Mouse (Mus musculus) brain, embryonic 14.5 days (tissue): ENCODE results near the gene Msi2.

Source experiments
- CTCF ChIP-seq: fragments of 200-500 bp; IDR thresholded peaks from 2 replicates; pipeline ENCODE4 v1.5.1; 2012; ENCODE audit warnings: inconsistent platforms, mild to moderate bottlenecking, moderate library complexity, borderline replicate concordance; ENCODE audit not compliant: insufficient read depth, insufficient read length; ENCODE audit errors: extremely low read depth
- POLR2A ChIP-seq: fragments of 200-500 bp; IDR thresholded peaks from 2 replicates; pipeline ENCODE4 v1.6.1; 2012; ENCODE audit warnings: mild to moderate bottlenecking, inconsistent platforms, borderline replicate concordance; ENCODE audit not compliant: poor library complexity, insufficient read depth, insufficient read length, severe bottlenecking; ENCODE audit errors: extremely low read depth

DNA sequence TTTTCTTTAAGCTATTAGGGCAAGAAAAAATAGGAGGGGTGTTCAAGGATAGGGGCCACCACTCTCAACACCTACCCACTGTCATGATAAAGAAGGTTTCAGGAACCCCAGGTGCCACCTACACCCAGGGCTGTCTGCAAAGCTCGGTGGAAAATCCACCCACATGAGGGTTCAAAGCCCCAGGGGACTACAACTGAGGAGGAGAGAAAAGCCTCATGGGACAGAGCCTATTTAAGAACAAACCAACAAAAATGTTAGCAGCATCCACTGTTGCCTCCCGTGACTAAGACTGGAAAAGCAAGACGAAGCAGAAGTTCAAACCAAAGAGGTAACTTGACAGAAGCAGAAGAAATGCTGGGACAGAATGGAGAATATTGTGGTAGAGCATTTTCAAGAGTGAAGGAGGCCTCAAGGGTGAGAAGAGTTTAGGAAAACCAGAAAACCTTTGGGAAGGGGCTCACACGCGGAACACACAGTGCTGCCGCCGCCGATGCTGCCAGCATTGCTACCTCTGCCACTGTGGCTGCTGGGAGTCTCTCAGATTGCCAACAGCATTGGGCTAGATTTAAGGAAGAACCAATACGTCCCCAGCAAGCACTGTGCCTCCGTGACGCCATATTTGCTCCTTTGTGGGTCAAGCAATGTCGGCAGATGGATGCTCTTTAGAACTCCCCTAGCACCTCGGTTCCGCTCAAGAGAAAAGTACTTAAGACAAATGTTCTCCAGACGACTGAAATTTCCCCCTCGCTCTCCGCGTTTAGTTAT lies 224.3 kb downstream of the Msi2 start:
- TF ChIP-seq CTCF = no peak
- TF ChIP-seq POLR2A = no peak
